Mouse (Mus musculus) c-Kit-positive CD71-positive TER-119-positive erythroid progenitor cells, embryonic 14.5 days (primary cell): Measurements from ENCODE around the gene Tbk1.

Experiments
- DNase-seq: peaks from one replicate; pipeline ENCODE4 v3.0.0-alpha.2; 2013; ENCODE audit warnings: low spot score

Tbk1 gene

DNA sequence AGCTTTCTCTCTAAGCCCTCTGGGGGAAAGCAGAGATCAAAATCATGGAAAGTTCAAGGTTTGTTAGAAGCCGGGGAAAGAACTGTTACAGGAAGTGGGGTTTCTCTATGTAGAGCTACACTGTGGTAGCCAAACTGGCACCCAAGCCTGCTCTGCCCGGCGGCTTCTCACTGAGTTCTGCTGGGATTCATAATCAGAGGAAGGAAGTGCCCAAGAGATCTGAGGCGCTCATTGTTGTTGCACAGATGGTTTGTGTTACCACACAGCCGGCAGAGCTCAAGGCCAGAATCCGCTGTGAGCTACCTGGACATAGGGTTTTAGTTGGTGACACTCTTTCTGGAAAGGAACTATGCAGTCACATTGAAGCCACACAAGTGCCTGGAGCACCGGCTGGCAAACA, 88.6 kb downstream of the Tbk1 start:
- DNase-seq, result no peak

DNA sequence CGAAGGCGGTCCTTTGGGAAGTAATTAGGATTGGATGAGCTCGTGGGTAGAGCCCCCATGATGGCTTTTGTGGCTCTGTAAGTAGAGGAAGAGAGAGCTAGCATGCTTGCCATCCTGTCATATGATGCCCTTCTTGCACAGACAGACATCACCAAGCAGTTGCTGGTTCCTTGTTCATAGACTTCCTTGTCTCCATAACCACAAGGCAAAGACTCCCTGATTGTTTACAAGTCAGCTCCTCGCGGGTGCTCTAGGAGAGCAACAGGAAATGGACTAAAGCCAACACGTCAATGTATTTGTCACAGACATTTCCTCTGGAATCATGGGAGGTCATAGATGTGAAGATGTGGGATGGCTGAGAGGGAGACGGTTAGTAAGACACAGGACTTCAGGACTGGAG, 90.0 kb downstream of the Tbk1 start:
- DNase-seq, result no peak
